Mouse (Mus musculus) limb, embryonic 12.5 days (tissue): ENCODE data around the gene Lancl2. TPM values are rescaled to one million over a fixed set of nuclear protein-coding genes. Genes with fewer than 3 reads are reported as not detected.

Experiments
- ATAC-seq: fragments of 200-750 bp; cut with Nextera tagmentation; 2 replicates; pipeline ENCODE4 v1.8.0; 2017; ENCODE audit warnings: low read depth, moderate TSS enrichment; ENCODE audit not compliant: insufficient number of reproducible peaks, insufficient read depth, low FRiP score, low TSS enrichment
- H3K27ac ChIP-seq: fragments of 300-500 bp; sonication (generic); 2 replicates; pipeline ENCODE4 v1.5.1; 2016; ENCODE audit warnings: mild to moderate bottlenecking, moderate library complexity
- H3K27me3 ChIP-seq: fragments of 300-500 bp; sonication (generic); 2 replicates; pipeline ENCODE4 v1.6.1; 2016; ENCODE audit warnings: mild to moderate bottlenecking, moderate library complexity
- H3K36me3 ChIP-seq: fragments of 300-500 bp; sonication (generic); 2 replicates; pipeline ENCODE4 v1.6.1; 2016; ENCODE audit warnings: mild to moderate bottlenecking, moderate library complexity
- H3K4me1 ChIP-seq: fragments of 300-500 bp; sonication (generic); replicated peaks from 2 replicates; pipeline ENCODE4 v1.6.1; 2016
- H3K4me2 ChIP-seq: fragments of 300-500 bp; sonication (generic); 2 replicates; pipeline ENCODE4 v1.6.1; 2016; ENCODE audit warnings: mild to moderate bottlenecking, moderate library complexity
- H3K4me3 ChIP-seq: fragments of 300-500 bp; sonication (generic); replicated peaks from 2 replicates; pipeline ENCODE4 v1.5.1; 2016; ENCODE audit warnings: mild to moderate bottlenecking
- H3K9ac ChIP-seq: fragments of 300-500 bp; sonication (generic); replicated peaks from 2 replicates; pipeline ENCODE4 v1.6.1; 2016; ENCODE audit warnings: mild to moderate bottlenecking, moderate library complexity
- H3K9me3 ChIP-seq: fragments of 300-500 bp; sonication (generic); 2 replicates; pipeline ENCODE4 v1.6.1; 2016; ENCODE audit warnings: mild to moderate bottlenecking, moderate library complexity
- WGBS: fragments of 180-500 bp; shearing (Covaris S2); methylation state at CpG from one replicate; pipeline ENCODE4 v1.1.7; 2016; 5-methylcytosine and 5-hydroxymethylcytosine counted together
- polyA plus RNA-seq: library from polyadenylated mRNA; unstranded; fragments of >200 nt; fragmentation: Nextera tagmentation; extraction: Ambion mirVana; gene quantifications from 2 replicates; pipeline ENCODE4 v1.2.1, GENCODE M21; 2016

Lancl2 gene
- polyA plus RNA-seq, 1 experiment from 2014 or later: 37.4 TPM

GRCm38 (mm10) chr6:57742749-57743148 lies 40.4 kb downstream of the Lancl2 start:
- WGBS: 94% methylated on average over 1 of the region's 1 CpGs
- ATAC-seq: no peak
- Histone ChIP-seq H3K9me3 (no peaks in the 10 kb centered on the region), H3K4me3 (no peak overlapping the region), H3K27me3 (no peaks in the 10 kb centered on the region), H3K4me1 (no peaks in the 10 kb centered on the region), H3K9ac (no peak overlapping the region), H3K36me3 (peaks cover 13% of the 10 kb centered on the region; the same call in 1 of the 2 replicates), H3K27ac (no peak overlapping the region), H3K4me2 (no peak overlapping the region)

DNA sequence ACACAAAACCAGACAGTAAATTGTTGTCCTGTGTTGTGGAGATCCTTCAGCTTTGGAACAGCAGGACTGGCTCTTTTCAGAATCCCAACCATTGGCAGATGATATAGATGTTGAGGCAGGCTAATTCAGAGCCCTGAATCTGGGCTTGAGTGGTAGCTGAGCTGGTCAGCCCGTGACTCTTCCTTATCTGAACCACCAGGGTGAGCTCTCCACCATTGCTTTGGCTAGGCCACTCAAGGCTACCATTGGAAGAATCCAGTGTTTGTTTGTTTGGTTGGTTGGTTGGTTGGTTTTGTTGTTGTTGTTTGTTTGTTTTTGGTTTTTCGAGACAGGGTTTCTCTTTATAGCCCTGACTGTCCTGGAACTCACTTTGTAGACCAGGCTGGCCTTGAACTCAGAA lies 41.0 kb downstream of the Lancl2 start:
- Histone ChIP-seq H3K9me3 (no peaks in the 10 kb centered on the region), H3K36me3 (peaks cover 9% of the 10 kb centered on the region; the same call in 1 of the 2 replicates), H3K27ac (no peak overlapping the region), H3K9ac (no peak overlapping the region), H3K27me3 (no peaks in the 10 kb centered on the region), H3K4me1 (no peaks in the 10 kb centered on the region), H3K4me3 (no peak overlapping the region), H3K4me2 (no peak overlapping the region)
- whole genome bisulfite sequencing: 61% methylated on average over 2 of the region's 2 CpGs
- ATAC-seq: no peak

DNA sequence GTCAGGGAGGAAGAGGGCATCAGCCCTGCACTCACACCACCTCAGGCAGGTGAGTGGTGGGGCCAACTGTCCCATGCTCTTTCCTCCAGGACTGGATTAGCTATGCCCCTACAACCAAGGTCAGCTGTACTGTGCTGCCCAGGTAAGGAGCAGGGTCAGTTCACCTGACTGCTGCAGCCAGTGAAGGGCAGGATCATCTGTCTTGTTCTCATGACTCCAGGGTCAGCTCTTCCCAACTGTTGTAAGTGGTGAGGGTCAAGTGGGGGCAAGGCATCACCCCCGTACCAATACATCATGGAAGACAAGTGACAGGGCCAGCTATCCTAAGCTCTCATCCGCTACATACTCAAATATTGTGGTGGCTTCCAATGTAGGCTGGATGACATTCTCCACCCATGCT lies 41.8 kb downstream of the Lancl2 start:
- no peak overlapping the region for H3K27ac ChIP-seq
- no peak overlapping the region for H3K9ac ChIP-seq
- H3K36me3 ChIP-seq: peaks cover 9% of the 10 kb centered on the region; the same call in 1 of the 2 replicates
- no peak for ATAC-seq
- WGBS: 94% methylated on average over 2 of the region's 2 CpGs
- H3K4me3 ChIP-seq: no peak overlapping the region
- no peaks in the 10 kb centered on the region for H3K27me3 ChIP-seq
- H3K4me2 ChIP-seq: no peak overlapping the region
- no peaks in the 10 kb centered on the region for H3K4me1 ChIP-seq
- H3K9me3 ChIP-seq: no peaks in the 10 kb centered on the region

GRCm38 (mm10) chr6:57744974-57745747 lies 42.8 kb downstream of the Lancl2 start:
- H3K9me3 ChIP-seq: no peaks in the 10 kb centered on the region
- no peak overlapping the region for H3K9ac ChIP-seq
- no peak overlapping the region for H3K27ac ChIP-seq
- H3K4me3 ChIP-seq: no peak overlapping the region
- no peaks in the 10 kb centered on the region for H3K27me3 ChIP-seq
- WGBS: 92% methylated on average over 4 of the region's 4 CpGs
- H3K4me1 ChIP-seq: no peaks in the 10 kb centered on the region
- H3K36me3 ChIP-seq: peaks cover under 1% of the 10 kb centered on the region; the same call in 1 of the 2 replicates
- H3K4me2 ChIP-seq: no peak overlapping the region
- no peak for ATAC-seq

DNA sequence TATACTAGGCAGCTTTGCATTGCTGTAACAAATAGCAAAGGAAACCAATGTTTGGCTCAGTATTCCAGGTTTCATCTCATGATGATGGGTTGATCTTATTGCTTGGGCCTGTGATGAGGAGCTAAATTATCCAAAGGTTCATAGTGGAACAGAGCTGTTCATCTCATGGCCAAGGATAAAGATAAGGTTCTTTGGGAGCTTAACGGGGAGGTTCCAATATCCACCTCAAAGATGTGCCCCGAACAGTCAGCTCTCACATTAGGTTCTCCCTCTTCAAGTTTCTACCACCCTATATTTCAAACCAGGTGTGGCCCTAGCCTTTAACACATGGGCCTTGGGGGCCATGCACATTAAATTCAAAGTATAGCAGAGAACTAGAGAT lies 43.4 kb downstream of the Lancl2 start:
- Histone ChIP-seq H3K4me1 (no peaks in the 10 kb centered on the region), H3K9ac (no peak overlapping the region), H3K36me3 (no peaks in the 10 kb centered on the region; the same call in 1 of the 2 replicates), H3K4me3 (no peak overlapping the region), H3K9me3 (no peaks in the 10 kb centered on the region), H3K27ac (no peak overlapping the region), H3K27me3 (no peaks in the 10 kb centered on the region), H3K4me2 (no peak overlapping the region)
- no peak for ATAC-seq
- 93% methylated on average over 2 of the region's 2 CpGs for WGBS

DNA sequence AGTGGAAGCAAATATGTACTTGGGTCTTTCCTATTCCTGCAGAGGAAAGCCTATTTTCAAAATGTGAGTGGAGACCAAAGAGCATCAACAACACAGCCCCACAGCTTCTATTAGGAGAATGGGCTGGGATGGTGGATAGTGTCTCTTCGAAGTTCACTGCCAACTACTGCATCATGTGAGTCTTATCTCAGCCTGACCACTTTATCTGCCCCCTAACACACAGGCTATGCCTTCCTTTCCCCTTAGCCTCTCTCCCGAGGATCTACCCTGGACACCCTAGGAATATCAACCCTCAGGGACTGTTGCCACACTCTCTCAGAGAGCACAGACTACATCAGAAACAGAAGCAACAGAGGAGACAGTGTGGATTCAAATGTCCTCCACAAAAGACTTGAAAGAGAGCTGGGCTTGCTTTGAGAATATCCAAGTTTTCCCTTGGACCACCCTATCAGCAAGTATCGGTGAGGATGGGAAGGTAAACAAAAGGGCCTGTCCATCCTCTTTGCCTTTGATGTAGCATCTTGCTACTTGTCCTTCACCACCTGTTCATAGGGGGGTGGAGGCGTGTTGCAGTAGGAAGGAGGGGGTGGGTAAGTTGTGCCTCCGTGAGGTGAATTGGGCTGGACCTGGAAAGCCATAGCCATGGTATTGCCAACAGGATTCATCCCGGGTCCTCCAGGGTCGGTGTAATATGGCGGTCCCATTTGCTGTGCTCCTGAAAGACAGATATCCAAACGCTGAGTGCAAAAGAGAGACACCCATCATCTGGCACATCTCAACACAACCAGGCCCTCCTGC lies 51.8 kb downstream of the Lancl2 start:
- Histone ChIP-seq H3K4me3 (no peak overlapping the region), H3K9ac (no peak overlapping the region), H3K36me3 (peaks cover 50% of the 10 kb centered on the region), H3K4me1 (no peaks in the 10 kb centered on the region), H3K9me3 (no peaks in the 10 kb centered on the region), H3K27me3 (no peaks in the 10 kb centered on the region), H3K4me2 (no peak overlapping the region), H3K27ac (no peak overlapping the region)
- WGBS: 93% methylated on average over 9 of the region's 9 CpGs
- no peak for ATAC-seq

DNA sequence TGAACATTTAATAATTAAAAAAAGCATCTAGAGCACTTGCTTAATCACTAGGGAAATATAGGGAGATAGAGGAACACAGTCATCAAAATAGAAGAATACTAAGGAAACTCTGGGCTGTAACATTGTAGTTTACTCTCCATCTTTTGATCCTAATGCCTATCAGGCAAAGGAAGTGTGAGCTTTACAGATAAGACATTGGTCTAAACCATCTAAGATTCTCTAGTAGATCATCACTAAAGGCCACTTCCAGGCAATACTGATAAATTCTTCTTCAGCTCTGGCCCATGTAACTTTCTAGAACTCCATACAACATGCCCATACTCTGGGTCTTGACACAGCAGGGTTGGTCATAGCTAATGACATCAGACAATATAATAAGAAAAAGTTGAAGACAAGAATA lies 60.7 kb downstream of the Lancl2 start:
- Histone ChIP-seq H3K36me3 (peaks cover 35% of the 10 kb centered on the region), H3K4me1 (no peaks in the 10 kb centered on the region), H3K9me3 (no peaks in the 10 kb centered on the region), H3K27me3 (no peaks in the 10 kb centered on the region), H3K4me2 (no peak overlapping the region), H3K9ac (no peak overlapping the region), H3K27ac (no peak overlapping the region), H3K4me3 (no peak overlapping the region)
- ATAC-seq: no peak

- Histone ChIP-seq H3K27ac (no peak overlapping the region), H3K9me3 (no peaks in the 10 kb centered on the region), H3K36me3 (peaks cover 39% of the 10 kb centered on the region), H3K4me3 (no peak overlapping the region), H3K4me2 (no peak overlapping the region), H3K4me1 (no peaks in the 10 kb centered on the region), H3K9ac (no peak overlapping the region), H3K27me3 (no peaks in the 10 kb centered on the region)
- WGBS: 62% methylated on average over 3 of the region's 3 CpGs
- no peak for ATAC-seq
These were observed 62.9 kb downstream of the Lancl2 start for GRCm38 (mm10) chr6:57765095-57765878.

- no peaks in the 10 kb centered on the region for H3K4me1 ChIP-seq
- no peak for ATAC-seq
- no peaks in the 10 kb centered on the region for H3K27me3 ChIP-seq
- H3K4me3 ChIP-seq: no peak overlapping the region
- H3K27ac ChIP-seq: no peak overlapping the region
- H3K9ac ChIP-seq: no peak overlapping the region
- peaks cover 34% of the 10 kb centered on the region; the same call in 1 of the 2 replicates for H3K36me3 ChIP-seq
- H3K9me3 ChIP-seq: no peaks in the 10 kb centered on the region
- H3K4me2 ChIP-seq: no peak overlapping the region
- 87% methylated on average over 1 of the region's 1 CpGs for WGBS
These were observed 63.9 kb downstream of the Lancl2 start for GRCm38 (mm10) chr6:57766287-57766686.

- no peak overlapping the region for H3K4me3 ChIP-seq
- no peak overlapping the region for H3K9ac ChIP-seq
- H3K27ac ChIP-seq: no peak overlapping the region
- no peaks in the 10 kb centered on the region for H3K9me3 ChIP-seq
- H3K4me1 ChIP-seq: no peaks in the 10 kb centered on the region
- H3K4me2 ChIP-seq: no peak overlapping the region
- no peak for ATAC-seq
- peaks cover 26% of the 10 kb centered on the region; the same call in 1 of the 2 replicates for H3K36me3 ChIP-seq
- no peaks in the 10 kb centered on the region for H3K27me3 ChIP-seq
- WGBS: 85% methylated on average over 8 of the region's 8 CpGs
These were observed 65.0 kb downstream of the Lancl2 start for GRCm38 (mm10) chr6:57767112-57767868.
